In genomic region chrX:35921922-35922321, GRCm38 (mm10) we compare ENCODE assay signal across 18 mouse cellular contexts.
"Had no signal": no experiment of that assay in that cellular context is flagged by ENCODE, and none has a peak within 500 bp of the region (broad histone marks: within the 10 kb centered on the region; RNA-seq: fewer than 3 reads in every experiment).

No protein-coding gene starts in this region.

- ATAC-seq: hindbrain, embryonic 16.5 days; inflammation-experienced regulatory T-cells, adult 6 months; intestine, embryonic 15.5 days; intestine, postnatal 0 days; liver, embryonic 12.5 days had no signal

- DNase-seq: gastrocnemius, postnatal 14 days; gastrocnemius, postnatal 36 days; heart, adult 18-20 months; heart, postnatal 10 days; heart, postnatal 4 days; kidney, adult 18-20 months; kidney, adult 8-10 months; kidney, postnatal 10 days; kidney, postnatal 25 days; kidney, postnatal 4 days; layer of hippocampus, adult 9-11 months; layer of hippocampus, postnatal 36 days; left cerebral cortex, postnatal 4 days had no signal
